Mouse (Mus musculus) cortical plate, adult 2 months (tissue): Measurements from ENCODE around the gene Oscar. TPM values are rescaled to one million over a fixed set of nuclear protein-coding genes. Genes with fewer than 3 reads are reported as not detected.

Source experiments
- H3K27ac ChIP-seq: fragments of 200-500 bp; 2 replicates; pipeline ENCODE4 v1.5.1; 2012; ENCODE audit warnings: low read length, control low read depth, inconsistent platforms; ENCODE audit not compliant: insufficient read depth
- H3K4me1 ChIP-seq: fragments of 200-500 bp; 2 replicates; pipeline ENCODE4 v1.6.1; 2011; ENCODE audit warnings: low read length; ENCODE audit not compliant: control insufficient read depth, insufficient read depth
- H3K4me3 ChIP-seq: fragments of 200-500 bp; 2 replicates; pipeline ENCODE4 v1.5.1; 2011; ENCODE audit warnings: mild to moderate bottlenecking, low read length, control low read depth; ENCODE audit not compliant: insufficient read depth
- CTCF ChIP-seq: fragments of 200-500 bp; IDR thresholded peaks from 2 replicates; pipeline ENCODE4 v1.5.1; 2011; ENCODE audit warnings: mild to moderate bottlenecking, control low read depth, low read length; ENCODE audit not compliant: insufficient read depth; ENCODE audit errors: extremely low read depth
- POLR2A ChIP-seq: fragments of 200-500 bp; IDR thresholded peaks from 2 replicates; pipeline ENCODE4 v1.6.1; 2011; ENCODE audit warnings: mild to moderate bottlenecking, low read length, control low read depth; ENCODE audit not compliant: insufficient read depth; ENCODE audit errors: extremely low read depth
- polyA plus RNA-seq: library from polyadenylated mRNA; depleted of rRNA; stranded (reverse); fragments of >200 nt; gene quantifications from 2 replicates; pipeline ENCODE4 v1.2.3, GENCODE M21; 2012

Oscar gene
- polyA plus RNA-seq, 1 experiment, result 5.7 TPM

DNA sequence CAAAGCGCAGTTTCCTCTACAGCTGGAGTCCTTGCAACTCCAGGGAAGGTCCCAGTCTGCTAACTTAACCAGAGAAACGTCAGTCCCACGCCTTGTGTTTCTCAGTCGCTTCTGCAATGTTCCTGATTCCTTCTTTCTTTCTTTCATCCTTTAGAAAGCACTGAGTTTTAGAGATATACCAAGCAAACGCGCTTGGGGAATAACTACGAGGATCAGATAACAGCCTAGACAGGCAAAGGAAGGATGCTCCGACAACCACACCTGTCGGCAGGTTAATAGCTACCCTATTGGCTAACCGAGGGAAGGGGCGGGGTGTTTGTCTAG is 28.4 kb upstream of the Oscar start:
- Histone ChIP-seq H3K4me3 (peak overlapping the region; percentile 29), H3K27ac (no peak overlapping the region), H3K4me1 (peaks cover 9% of the 10 kb centered on the region)
- no peak for TF ChIP-seq CTCF
- TF ChIP-seq POLR2A, result no peak

- H3K4me1 ChIP-seq, result peaks cover 9% of the 10 kb centered on the region
- H3K4me3 ChIP-seq, result peak overlapping the region; percentile 29; the same call in 1 of the 2 replicates
- H3K27ac ChIP-seq, result no peak overlapping the region
- TF ChIP-seq POLR2A, result no peak
- no peak for TF ChIP-seq CTCF
Observed at GRCm38 (mm10) chr7:3643843-3644242, 27.9 kb upstream of the Oscar start.

DNA sequence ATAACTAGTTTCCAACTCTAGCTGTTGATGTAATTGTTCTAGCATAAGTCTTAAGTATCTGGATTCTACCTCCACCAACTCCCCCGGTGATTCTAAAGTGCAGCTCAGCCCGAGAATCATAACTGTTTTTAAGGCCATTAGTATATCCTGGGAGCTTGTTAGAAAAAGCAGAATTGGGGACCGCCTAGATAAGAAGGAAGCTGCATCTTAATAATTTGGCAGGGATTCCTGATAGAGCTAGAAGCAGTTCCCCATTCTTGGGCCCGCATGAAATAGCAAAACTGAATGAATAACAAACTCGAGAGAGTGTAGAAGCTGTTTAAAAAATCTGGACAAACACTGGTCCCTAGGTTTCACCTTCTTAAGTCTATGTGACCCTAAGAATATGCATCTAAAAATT is 27.5 kb upstream of the Oscar start:
- no peak overlapping the region for H3K4me3 ChIP-seq
- no peak overlapping the region for H3K27ac ChIP-seq
- H3K4me1 ChIP-seq, result peaks cover 7% of the 10 kb centered on the region
- TF ChIP-seq CTCF (no peak), POLR2A (no peak)

DNA sequence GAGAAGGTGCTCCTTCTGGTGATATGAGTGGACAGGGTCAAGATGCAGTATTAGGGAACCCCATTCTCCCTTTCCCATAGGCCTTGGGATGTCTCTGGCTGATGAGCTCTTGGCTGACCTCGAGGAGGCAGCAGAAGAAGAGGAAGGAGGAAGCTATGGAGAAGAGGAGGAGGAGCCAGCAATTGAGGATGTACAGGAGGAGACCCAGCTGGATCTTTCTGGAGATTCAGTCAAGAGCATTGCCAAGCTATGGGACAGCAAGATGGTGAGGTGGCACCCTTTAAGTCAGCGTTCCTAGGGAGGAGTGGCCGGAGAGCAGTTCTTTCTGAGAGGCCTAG is 14.5 kb upstream of the Oscar start:
- TF ChIP-seq CTCF, result no peak
- no peak for TF ChIP-seq POLR2A
- H3K4me1 ChIP-seq, result peaks cover 3% of the 10 kb centered on the region
- H3K27ac ChIP-seq, result no peak overlapping the region
- peak overlapping the region; percentile 81 for H3K4me3 ChIP-seq

DNA sequence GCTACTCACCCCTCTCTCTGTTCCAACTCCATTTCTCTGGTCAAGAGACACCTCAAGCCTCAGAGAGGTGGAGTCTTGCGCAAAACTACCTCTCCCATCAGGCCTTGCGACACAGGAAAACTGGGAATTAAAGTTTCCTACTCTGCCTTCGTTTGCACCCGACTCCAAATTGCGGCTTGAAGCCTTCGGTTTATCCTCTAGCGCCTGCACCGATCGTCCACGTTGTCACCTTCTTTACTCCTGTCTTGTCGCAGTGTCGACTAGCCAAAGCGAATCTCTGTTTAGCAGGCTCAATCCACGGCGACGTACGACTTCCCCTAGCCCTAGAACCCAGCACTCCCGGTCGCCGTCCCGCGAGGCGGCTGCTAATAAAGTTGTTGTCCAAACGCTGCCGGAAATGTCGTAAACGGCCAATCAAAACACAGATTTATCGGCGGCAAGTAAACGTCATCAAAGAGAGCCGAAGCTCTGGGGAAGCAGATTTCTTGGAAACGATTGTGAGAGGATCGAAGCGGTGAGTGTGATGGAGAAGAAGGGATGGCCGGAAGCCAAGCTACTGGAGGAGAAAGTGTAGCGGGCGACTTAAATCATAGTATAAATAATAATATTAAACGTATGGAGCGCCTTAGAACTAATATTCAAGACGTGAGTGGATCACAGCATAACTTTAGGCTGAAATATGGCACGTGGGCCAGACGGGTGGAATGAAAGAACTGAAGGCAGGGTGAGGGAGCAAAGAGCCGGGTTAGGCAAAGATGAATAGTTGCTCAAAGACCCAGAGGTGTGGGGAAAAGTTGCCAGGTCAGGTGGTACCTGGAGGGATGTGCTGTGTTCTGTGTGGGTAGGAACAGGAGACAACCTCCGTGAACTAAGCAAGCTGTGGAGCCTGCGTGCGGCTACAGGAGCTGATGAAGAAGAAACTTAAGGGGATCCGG is 13.9 kb upstream of the Oscar start, which contains the start of the genes Tfpt and Prpf31:
Gene Tfpt (minus strand): TSS at position 387 of the 935 bp plus-strand sequence.
Gene Prpf31 (plus strand): TSS at position 443 of the 935 bp plus-strand sequence.
- TF ChIP-seq POLR2A (peak; percentile 42; the same call in 1 of the 2 replicates), CTCF (no peak)
- Histone ChIP-seq H3K27ac (peak within 1 kb of the TSS; percentile 67), H3K4me3 (peak within 1 kb of the TSS; percentile 81), H3K4me1 (peaks cover 3% of the 10 kb centered on the region)

DNA sequence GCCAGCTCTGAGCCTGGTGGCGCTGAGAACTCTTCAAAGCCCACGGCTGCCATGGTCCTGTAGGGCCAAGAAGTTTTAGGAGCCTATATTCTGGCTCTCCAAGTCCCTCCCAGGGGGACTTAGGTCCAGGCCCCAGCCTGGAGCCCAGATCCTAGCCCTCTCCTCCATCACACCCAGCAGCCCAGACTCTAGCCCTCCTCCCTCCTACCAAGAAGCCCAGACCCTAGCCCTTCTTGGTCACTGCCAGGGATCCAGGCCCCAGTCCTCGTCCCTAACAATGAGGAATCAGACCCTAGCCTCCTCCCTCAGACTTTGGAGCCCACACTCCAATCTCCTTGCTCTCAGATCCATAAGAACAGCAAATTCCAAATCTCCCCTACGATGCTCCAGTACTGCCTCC is 13.1 kb upstream of the Oscar start:
- H3K4me3 ChIP-seq, result peak overlapping the region; percentile 81
- no peak overlapping the region for H3K27ac ChIP-seq
- H3K4me1 ChIP-seq, result peaks cover 3% of the 10 kb centered on the region
- no peak for TF ChIP-seq POLR2A
- no peak for TF ChIP-seq CTCF

DNA sequence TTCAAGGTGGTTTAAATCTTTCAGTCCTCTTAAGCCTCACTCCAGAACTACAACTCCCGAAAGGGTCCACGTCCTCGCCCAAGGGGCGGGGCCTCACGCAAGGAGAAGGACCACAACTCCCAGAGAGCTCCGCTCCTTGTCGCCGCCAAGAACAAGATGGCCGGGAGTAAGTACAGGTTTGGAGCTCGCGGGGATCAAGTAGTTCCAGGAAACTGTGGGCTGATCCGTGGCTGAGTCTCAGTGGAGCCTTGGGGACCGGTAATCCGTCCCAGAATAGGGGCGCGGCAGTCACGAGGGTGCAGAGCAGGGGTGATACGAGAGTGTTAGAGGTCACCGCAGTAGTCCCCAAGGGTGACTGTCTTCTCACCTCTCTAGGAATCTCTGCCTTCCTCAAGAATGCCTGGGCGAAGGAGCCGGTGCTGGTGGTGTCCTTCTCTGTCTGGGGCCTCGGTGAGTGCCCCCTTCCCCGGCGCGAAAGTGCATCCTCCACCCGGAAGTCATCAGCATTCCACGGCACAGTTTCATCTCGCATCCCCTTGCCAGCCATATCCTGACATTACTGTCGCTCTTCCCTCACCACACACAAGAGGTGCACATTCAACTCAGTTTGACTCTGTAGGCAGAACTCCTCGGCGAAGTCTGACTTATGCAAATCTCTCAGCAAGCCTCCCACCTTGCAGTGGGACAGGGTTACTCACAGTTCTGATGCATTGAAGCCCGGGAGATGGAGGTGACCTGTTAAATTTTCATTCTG is 1.5 kb upstream of the Oscar start, which contains the start of gene Ndufa3:
Gene Ndufa3 (plus strand): TSS at position 132 of the 754 bp plus-strand sequence.
- peak within 1 kb of the TSS; percentile 71 for H3K27ac ChIP-seq
- H3K4me1 ChIP-seq, result 0 out of 2 replicates have a peak, but pooled peaks cover 2% of the 10 kb centered on the region
- peak within 1 kb of the TSS; percentile 88 for H3K4me3 ChIP-seq
- TF ChIP-seq CTCF (no peak), POLR2A (peak; percentile 91)

DNA sequence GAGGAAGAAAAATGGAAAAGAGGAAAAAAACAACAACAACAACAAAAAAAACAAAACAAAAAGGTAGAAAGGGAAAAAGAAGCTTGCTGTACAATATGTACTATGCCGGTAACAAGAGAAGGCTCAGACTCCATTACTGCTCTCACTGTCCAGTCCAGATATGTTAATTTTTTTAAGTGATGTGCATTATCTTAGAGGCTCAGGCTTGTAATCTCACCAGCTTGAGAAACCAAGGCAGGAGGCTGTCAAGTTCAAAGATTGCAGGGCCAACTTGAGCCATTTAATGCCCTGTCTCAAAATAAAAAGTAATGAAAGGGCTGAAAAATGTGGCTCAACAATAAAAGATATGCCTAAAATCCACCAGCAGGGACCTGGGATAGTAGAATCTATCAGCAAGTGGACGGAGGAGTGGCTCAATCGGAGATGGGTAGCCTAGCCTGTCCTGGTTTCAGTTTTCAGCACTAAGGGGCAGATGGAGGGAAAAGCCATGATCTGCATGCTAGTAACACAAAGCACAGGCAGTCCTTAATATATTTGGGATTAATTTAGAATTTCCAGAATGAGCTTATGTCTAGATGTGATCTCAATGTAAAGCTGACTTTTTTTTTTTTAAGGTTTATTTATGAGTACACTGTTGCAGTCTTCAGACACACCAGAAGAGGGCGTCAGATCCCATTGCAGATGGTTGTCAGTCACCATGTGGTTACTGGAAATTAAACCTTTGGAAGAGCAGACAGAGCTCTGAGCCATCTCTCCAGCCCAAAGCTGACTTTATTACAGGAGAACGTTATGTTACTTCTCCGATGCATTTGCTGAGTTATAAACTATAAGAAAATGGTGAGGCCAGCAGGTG is 658 bp upstream of the Oscar start:
- TF ChIP-seq CTCF (peak; percentile 48), POLR2A (no peak)
- H3K27ac ChIP-seq, result no peak overlapping the region
- H3K4me1 ChIP-seq, result 0 out of 2 replicates have a peak, but pooled peaks cover 2% of the 10 kb centered on the region
- H3K4me3 ChIP-seq, result peak overlapping the region; percentile 88; the same call in 1 of the 2 replicates

DNA sequence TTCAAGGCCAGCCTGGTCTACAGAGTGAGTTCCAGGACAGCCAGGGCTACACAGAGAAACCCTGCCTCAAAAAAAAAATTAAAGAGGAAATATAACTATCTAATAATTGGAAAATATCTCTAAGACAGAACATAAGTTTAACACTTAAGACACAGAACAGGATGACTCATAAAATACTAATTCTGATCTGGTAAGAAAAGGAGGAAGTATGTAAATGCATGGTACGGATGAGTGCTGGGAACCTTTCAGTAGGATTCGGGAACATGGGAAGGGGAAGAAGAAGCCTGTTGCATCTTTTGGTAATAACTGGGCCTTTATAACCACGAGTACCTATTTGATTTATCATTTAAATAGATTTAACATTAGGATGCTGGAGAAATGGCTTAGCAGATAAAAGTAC is 1.9 kb downstream of the Oscar start:
- Histone ChIP-seq H3K27ac (no peak overlapping the region), H3K4me3 (no peak overlapping the region), H3K4me1 (0 out of 2 replicates have a peak, but pooled peaks cover 2% of the 10 kb centered on the region)
- no peak for TF ChIP-seq CTCF
